Mouse (Mus musculus): ENCODE data around the gene Gdpd3.

Gene Gdpd3

DNA sequence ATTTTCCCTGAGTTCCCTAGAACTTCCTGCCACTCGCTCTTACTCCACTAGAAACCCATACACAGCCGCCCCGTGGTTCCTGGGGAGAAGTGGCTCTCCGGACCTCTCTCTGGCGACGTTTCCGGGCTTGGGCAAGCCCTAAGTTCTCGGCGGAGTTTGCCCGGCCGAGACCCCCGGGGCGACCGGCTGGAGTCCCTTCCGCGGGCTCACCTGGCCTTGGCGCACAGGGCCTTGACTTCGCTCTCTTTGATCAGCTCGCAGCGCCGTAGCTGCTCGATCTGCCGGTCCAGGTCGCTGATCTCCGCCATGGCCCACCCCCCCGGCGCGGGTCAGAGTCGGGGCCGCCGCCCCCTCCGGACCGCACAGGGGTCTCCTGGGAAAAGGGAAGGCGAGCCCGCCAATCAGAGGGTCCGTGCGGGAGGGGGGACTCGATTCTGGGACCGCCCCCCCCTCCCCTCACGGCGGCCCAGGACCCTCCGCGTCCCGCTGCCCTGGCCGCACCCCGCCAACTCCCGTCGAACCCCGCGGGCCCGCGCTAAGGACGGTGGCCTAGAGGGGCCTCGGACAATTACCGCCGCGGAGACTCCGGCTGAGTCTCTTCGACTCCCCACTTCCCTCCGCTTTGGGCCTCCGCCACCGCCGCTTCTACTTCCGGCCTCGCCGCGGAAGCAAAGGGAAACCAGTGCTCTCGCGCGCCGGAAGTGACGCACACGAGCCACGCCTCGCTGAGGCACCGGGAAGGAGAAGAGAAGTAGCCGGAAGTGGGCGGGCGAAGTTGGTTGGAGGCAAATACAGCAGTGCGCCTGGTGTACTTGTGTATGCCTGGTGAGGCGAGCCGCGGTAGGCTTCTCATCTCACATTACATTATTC lies 26.0 kb downstream of the Gdpd3 start, which contains the start of gene Ppp4c:
Ppp4c (minus strand) TSS at position 646 of the 870 bp plus-strand sequence.
- DNase-seq: peak; percentile 98

DNA sequence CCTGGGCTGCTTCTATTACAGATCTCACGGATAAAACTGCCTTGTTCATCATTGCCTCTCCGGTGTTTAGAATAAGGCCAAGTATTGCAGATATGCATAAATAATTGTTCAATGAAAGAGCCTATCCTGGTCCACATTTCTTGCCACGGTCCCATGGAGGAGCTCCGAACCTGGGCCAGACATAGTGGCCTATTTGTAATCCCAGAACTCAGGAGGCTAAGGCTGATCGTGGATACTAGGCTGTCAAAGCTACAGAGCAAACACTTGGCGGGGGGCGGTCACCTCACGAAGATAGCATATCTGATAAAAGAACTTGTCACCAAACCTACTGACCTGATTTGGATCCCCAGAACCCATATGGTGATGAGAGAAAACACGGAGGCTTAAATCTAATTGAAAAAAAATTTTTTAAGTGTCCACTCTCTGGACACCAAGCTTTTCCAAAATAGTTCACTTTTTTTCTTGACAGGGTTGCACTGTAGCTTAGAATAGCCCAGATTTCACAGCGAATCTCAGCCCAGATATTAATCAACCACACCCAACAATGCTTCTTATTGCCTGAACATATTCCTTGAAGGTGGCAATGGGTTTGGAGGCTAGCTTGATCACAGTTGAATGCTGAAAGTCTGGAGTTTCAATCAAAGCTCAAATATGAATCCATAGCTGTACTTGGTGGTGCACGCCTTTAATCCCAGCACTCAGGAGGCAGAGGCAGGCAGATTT lies 26.7 kb downstream of the Gdpd3 start:
- no peak for DNase-seq

DNA sequence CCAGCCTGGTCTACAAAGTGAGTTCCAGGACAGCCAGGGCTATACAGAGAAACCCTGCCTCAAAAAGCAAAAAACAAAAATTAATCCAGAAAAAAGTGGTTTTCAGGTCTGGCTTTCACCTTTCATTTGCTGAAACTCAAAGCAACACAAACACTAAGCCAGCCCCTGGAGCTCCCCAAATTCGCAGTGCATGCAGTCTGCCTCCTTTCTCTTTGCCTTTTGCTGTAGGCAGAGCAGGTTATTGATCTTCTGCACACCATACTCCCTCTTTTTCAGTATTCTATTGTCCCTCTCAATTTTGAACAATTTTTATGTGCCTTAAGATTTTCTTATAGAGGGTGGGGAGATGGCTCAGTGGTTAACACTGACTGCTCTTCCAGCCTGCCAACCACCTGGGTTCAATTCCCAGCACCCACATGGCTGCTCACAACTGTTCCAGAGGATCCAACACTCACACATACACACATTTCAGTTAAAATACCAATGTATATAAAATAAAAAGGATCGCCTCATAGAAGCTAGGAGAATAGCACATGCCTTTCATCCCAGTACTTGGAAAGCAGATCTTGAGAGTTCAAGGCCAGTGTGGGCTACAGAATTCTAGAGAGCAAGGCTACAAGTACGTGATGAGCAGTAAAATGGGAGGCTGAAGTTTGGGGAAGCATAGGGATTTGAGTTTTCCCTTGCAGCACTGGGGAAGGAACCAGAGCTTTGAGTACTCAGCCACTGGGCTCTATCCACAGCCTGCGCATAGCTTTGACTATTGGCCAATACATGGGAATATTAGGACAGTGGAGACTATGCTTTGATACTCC lies 27.5 kb downstream of the Gdpd3 start:
- DNase-seq: no peak

DNA sequence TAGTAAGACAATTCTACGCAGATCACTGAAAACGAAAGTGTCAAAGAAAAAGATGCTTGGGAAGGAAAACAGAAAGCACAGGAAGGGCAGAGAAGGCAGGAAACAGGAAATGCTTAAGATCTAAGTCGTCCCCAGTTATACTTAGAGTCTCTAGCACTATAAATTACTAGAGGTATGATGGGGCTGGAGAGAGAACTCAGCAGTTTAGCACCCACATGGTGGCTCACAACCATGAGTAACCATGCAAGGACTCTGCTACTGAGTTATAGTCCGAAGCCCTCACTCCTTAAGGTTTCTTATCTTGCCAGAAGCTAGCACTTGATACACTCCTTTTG lies 28.1 kb downstream of the Gdpd3 start:
- DNase-seq: no peak

DNA sequence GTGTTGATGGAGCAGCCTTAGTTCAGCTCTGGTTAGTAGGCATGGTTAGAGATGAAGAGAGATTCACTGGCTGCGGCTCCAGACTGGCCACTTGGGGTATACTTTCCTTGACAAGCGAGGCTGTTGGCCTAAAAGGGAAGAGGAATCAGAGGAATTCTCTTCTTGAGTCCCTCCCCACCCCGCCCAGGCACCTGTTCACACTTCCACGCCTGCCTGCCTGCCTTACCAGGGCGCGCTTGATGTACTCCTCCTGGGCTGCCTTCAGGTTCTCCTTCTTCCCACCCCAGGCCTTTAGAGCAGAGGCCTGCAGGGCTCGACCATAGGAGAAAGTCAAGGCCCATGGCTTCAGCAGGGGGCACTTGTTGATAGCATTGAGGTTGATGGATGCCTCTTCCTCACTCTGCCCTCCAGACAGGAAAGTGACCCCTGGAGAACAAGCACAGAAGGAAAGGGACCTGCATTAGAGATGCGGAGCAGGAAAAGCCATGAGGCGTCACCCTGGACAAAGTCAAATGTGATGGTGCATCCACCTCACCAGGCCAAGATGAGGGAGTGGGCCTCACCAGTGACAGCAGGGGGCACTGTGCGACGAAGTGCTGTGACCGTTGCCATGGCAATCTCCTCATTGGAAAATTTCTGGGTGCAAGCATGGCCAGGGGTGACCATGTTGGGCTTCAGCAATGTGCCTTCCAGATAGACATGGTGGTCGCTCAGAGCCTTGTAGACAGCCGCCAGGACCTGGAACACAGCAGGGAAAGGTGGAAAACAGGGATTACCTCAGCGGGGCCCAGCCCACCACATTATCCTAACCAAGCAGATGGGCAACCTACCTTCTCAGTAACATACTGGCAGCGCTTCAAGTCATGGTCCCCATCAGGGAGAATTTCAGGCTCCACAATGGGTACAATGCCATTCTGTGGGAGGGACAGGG lies 29.5 kb downstream of the Gdpd3 start:
- no peak for DNase-seq

DNA sequence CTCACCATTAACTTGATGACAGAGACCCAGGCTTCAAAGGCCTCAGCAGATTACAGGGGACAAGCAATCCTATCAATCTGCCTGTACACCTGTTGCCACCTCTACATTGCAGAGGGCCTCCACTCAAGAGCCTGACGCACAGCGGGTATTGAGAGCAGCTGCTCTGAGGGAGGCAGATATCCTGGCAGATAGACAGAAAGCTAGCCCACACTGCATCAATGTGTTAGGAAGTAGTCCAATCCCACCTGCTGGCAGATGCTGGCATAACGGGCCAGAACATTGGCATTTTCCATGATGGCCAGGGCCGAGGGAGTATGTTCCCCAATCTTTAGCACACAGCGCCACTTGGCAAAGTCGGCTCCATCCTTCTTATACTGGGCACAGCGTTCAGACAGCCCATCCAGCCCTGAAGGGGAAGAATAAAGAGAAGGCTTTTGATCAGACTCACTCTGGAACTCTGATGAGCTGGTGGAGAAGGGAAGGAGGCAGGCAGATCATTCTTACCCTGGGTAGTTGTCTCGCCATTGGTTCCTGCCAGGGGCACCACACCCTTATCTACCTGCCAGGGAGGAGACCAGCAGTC lies 30.3 kb downstream of the Gdpd3 start:
- no peak for DNase-seq

DNA sequence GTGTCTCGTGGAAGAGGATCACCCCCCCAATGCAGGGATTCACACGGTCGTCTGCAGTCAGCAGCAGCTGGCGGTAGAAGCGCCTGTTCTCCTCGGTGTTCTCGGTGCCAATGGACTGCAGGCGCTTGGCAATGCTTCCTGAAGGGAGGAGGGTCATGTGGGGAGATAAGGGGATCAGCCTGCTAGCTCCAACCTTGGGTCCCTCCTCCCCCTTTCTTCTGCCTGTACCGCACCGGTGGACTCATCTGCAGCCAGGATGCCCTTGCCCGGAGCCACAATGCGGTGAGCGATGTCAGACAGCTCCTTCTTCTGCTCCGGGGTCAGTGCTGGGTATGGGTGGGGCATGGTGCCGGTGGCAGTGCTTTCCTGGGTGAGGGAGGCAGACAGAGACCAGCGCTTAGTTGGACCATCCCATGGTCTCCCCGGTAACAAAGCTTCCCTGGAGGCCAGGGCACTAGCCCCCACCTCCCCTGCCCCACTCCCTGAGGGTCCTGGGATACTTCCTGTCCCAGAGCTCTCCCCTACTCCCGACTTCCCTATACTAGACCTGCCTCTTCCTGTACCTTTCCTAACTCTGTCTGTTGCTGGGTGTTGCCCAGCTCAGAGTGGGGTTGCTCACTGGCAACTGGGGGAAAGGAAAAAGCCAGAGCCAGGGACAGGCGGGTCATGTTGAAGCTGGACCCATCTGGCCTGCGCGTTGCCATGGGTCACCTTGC lies 31.4 kb downstream of the Gdpd3 start, which contains the start of gene Fam57b:
Fam57b (plus strand) TSS at position 258 of the 716 bp plus-strand sequence.
- DNase-seq: no peak

DNA sequence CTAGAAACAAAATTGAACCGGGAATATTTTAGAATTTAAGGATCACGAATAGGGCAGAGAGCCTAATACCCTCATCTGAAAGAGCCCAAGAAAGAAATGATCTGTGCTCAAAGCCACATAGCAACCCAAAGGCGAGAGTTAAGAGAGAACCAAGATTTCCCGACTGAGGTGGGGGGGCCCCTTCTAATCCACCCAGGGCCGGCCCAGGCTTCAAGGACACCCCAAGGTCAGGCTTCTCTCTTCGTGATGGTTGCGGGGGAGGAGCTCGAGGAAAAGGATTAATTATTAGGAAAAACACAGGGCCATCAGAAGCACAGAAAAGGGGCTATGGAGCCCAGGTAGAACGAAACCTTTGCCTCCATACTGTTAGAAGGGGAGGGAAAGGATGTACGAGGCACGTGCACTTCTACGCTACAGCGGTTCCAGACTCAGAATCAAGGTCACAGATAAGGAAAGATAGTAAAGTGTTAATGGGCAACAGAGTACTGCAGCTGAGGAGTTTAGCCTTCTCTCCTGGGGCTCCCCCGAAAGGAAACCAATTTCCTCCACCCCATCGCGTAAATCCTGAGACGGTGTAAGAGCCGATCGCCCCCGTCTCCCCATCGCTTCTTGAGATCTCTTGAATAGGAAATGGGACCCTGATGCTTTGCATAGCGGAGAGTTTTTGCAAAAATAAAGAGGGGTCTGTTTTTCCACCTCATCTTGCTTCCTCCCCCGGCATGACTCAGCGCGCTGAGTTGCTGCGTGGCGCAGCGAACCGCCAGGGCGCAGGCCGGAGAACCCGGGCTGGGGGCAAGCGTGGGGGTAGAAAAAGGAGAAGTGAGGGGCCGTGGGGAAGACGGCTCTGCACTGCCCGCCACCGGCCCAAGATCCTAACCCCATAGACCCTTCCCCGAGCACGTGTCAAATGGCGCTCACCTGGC lies 32.3 kb downstream of the Gdpd3 start:
- no peak for DNase-seq

DNA sequence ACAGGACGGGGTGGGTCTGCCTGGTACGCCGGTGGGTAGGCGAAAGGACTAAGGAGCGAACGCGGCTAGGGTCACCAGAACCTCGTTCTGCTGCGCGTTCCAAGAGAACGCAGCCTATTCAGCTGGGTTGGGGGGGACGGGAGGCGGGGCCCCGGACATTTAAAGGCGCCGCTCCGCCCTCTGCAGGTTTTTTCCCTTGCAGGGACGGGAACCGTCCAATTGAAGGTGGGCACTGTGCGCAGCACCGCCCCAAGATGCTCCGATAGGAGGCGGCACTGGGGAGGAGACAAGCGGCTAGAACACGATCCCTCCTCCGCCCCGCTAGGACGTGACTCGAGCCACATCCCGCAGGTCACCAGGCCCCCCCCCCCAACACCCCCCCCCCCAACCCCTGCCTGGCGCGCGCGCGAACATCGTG lies 32.9 kb downstream of the Gdpd3 start:
- peak; percentile 96 for DNase-seq

DNA sequence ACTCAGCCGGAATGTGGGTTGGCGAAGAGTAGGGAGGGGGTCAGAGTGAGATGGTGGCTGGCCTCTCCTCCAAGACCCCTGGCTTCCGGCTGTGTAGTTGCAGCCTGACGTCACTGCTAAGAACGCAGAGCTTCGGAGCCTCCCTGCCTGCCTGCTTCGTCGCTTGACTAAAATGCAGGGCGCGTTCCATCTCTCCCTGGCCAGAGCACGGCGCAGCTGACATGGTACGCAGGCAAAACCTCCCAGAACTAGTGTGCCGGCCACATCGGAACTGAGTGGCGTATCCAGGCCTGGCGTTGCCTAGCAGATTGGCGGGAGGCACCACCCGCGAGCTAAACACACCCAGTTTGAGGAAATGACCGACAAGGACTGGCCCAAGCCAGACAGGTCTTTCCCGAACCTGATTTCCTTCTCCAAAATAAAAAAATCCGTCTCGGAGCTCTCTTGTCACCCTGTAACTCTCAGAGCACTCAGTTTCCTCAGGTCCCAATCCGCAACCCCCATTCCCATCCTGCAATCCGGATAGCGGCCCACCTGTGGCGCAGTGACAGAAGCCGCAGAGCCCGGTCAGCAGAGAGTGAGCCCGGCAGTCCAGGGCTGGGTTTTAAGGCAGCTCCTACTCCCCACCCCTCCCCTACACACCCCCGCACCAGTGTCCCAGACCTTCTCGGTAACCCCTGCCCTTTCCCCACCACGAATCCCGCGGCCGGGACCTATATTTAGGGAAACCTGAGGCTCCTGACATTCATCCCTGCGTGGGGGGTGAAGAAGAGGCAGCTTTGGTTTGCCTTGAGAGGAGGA lies 33.5 kb downstream of the Gdpd3 start:
- peak; percentile 39 for DNase-seq

DNA sequence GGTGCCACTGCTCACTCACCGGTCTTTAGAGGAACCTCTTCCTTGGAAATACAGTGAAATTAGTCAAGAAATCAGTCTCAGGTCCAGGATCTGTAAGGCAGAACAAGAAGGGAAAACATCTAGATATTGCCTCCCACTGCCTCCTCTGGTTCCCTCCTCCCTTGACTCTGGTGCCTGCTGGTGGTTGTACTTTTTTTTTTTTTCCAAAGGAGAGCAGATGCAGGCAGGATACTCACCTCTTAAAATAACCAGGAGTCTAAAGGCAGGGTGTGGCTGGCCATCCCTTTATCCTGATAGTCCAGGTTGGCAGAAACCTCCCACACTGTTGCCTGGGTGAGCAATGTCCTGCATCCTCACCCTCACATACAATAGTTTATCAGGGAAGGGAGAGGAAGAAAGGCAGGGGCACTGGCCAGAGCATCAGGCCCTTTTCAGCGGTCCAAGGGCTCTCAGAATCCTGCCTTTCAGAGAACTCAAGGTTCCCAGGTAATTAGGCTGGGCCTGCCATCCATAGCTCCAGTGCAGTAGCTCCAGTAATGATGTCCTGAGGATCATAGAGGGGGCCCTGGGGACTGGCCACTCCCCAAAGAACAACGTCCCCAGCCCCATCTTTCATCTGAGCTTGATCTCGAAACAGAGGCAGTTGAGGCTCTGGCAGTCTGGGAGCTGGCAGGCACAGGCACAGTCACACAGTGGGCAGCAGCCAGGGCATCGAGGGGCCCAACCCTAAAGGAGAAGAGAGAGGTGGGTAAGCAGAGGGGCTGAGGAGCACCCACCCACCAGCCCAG lies 34.3 kb downstream of the Gdpd3 start:
- no peak for DNase-seq

DNA sequence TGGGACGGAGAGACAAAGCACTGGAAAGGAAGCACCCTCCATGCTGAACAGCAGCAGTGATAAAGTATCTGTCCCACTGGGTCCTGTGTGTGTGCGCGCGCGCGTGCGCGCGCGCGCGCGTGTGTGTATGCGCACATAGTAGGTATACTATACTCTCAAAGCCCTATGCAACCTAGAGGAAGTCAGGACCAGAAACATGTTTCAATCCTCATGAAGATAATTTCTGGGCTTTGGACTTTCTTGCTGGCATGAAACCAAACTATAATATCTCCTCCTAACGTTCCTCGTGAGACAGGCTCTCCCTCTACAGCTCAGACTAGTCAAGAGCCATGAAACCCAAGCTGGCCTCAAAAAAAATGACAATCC lies 34.9 kb downstream of the Gdpd3 start:
- DNase-seq: no peak

DNA sequence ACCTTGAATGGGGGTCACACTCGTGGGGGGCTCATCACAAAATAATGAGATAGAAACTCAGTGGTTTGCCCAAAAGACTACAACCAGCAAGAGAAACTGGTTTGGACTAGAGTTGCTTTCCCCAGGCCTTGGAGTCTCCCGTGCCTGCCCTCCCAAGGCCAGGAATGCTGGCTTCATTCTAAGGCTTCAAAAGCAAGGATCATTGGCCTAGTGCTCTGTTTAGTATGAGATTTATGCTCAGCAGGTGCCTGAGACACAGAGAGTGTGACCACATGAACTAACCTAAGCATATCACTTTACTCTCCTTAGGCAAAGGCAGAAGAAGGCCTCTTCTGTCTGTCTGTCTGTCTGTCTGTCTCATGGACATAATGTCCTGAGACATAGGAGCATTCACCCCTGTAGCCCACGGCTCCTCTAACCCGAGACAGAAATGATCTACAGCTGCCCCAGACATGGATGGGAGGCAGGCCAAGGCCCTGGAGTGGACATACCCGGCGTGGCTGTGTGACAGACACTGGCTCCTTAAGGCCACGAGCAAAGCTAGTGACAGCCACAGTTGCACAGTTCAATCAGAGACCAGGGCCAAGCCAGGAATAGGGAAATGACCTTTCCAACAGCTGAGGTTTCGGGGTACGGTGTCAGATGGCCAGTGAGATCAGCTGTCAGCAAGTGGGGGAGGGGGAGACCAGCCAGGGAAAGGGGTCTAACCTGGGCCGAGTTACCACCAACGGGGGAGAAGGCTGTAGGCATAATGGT lies 36.2 kb downstream of the Gdpd3 start:
- DNase-seq: no peak

DNA sequence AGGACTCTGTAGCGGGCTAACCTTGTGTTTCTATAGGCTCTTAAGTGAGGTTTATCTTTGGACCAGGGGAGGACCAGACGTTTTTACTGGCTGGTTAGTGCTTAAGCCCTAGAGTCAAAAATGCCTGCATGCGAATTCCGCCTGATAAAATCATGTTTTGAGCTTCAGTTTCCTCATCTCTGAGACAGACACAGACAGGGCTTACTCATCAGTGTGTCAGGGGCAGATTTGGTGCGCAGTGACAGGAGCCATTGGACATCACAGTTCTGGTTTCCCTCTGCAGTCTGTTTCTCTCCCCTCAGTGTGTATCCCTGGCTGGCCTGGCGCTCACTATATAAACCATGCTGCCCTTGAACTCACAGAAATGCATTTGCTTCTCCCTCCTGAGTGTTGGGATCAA lies 37.0 kb downstream of the Gdpd3 start:
- no peak for DNase-seq

DNA sequence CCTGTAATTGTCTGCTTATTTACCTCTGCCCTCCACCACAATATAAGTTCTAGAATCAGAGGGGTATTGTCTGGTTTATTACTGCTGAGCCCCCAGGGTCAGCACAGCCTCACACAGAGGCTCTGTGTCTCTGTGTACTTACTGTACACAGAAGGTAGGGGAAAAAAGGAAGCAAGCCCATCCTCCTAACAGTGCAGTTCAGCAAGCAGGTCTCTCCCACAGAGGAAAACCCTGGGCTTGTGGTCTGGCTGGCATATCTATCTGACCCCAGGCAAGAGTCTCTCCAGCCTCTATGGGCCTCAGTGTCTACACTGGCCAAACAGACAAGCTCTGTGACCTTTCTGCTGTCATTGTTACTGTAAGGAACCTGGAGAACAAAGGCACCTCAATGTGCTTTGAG lies 37.6 kb downstream of the Gdpd3 start:
- no peak for DNase-seq

DNA sequence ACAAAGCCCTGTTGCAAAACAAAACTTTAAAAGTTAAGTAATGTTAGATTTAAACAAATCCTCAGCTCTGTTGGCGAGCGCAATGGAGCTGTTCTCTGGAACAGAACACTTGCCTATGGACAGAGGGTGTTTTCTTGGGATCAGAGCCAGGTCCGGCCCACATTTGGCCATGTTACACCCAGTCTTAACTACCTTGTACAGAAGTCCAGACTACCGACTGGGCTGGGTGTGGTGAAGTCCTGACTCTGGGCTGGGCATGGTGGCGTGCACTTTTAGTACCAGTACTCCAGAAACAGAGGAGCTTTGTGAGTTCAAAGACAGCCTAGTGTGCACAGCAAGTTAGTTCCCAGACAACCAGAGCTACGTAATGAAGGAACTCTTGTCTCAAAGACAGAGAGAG lies 40.8 kb downstream of the Gdpd3 start:
- DNase-seq: no peak

DNA sequence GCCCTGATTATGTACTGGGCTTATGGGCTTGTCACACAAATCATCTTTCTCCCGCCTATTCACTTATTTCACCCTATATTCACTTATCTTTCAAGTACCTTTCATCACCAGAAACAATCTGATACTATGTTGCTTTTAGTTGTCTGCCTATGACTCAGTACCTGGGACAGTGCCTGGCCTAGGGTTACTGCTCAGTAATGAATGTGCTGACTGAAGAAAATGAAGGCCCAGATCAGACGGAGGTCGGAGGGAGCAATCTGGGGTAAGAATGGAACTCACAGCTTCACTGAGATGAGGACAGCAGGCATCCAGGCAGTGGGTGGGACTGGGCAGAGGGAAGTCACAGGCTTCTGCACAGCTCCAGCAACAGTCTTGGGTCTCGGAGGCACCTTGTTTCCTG lies 41.3 kb downstream of the Gdpd3 start:
- no peak for DNase-seq
